Mouse (Mus musculus) gastrocnemius, postnatal 36 days (tissue): ENCODE data around the gene Cog1. TPM values are rescaled to one million over a fixed set of nuclear protein-coding genes. Genes with fewer than 3 reads are reported as not detected.

Experiments used
- DNase-seq, 2 experiments: peaks; one replicate each; pipeline ENCODE4 v3.0.0; 2022
- intact Hi-C: fragments of 180-260 bp; cut with DNase I; formaldehyde crosslinking; loops from one replicate; pipeline ENCODE4 v1.15.1; 2025
- total RNA-seq, 2 experiments: library from RNA; stranded (reverse); gene quantifications; 2 replicates each; pipeline ENCODE4 v1.2.3; 2021

Gene Cog1
- total RNA-seq, 2 experiments from 2014 or later = 18.2 to 18.9 TPM

GRCm38 (mm10) chr11:113687031-113687430 is 38.1 kb downstream of the Cog1 start:
- no peak for DNase-seq
- intact Hi-C loops = no loop called here

- intact Hi-C loops = loop anchor here (5.0 kb wide), 1 partner anchor 38 kb away; the partner anchor contains the start of gene Slc39a11
- no peak for DNase-seq
These were observed 41.5 kb downstream of the Cog1 start for GRCm38 (mm10) chr11:113690506-113690905.

- intact Hi-C loops = loop anchor here (5.0 kb wide), 1 partner anchor 39 kb away; the partner anchor contains the start of gene Slc39a11
- DNase-seq = no peak
These were observed 42.3 kb downstream of the Cog1 start for GRCm38 (mm10) chr11:113691318-113691717.

DNA sequence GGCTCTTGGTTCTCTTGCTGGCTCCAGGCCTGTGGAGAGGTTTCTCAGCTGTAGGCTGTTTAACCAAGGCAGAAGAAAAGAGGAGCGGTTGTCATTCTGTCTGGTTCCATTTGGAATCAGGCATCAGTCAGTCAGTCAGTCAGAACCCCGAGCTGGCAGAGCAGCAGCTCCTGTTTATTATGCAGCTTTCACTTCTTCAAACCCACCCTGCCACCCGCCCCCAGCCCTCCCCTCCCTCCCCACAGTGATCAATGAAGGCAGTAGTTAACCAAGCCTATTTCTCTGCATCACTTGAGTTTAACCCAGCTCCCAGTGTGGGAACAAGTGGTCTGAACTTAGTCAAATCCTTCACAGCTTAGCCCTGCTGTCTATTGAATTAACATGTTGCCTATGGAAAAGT is 42.9 kb downstream of the Cog1 start:
- intact Hi-C loops = loop anchor here (5.0 kb wide), 1 partner anchor 40 kb away; the partner anchor contains the start of gene Slc39a11
- DNase-seq = no peak

DNA sequence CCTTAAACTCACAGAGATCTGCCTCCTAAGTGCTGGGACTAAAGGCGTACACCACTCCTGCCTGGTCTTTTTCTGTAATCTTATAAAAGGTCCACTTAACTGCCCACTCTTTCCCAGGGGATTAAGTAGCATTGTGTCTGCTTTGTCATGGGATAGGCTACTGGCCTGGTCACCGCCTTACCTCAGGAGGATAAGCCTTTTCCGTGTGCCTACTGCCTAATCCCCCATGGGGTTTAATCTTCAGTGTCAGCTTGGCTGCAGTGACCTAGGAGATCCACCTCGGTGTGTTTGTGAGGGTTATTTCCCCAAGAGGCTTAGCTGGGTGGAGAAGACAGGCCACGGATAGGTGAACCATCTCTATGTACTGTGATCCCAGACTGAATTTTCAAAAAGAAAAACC is 48.6 kb downstream of the Cog1 start:
- no peak for DNase-seq

DNA sequence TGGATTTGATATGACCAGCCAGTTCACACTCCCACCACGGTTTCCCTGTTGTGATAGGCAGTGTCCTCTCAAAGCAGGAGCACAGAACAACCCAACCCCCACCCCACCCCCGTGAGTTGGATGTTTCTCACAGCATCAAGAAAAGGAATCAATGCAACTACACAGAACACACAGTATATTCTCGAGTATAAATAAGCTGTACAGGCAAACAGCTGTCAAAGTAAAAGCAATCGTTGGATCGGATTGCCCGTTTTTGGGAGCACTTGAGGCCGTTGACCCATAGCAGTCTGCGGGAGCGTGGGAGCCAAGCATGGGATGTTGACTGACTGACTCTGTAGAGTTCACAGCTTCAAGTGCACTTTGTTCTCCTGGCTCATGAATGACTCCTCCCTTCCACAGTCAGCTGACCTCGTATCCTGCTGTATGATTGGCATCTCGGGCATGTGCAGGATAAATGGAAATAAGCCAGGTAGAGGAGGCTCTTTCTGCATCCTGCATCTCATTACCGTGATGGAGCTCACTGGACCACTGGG is 49.1 kb downstream of the Cog1 start:
- intact Hi-C loops = no loop called here
- no peak for DNase-seq

More for the DNA sequence above, 48.6 kb downstream of the Cog1 start:
- intact Hi-C loops = no loop called here

DNA sequence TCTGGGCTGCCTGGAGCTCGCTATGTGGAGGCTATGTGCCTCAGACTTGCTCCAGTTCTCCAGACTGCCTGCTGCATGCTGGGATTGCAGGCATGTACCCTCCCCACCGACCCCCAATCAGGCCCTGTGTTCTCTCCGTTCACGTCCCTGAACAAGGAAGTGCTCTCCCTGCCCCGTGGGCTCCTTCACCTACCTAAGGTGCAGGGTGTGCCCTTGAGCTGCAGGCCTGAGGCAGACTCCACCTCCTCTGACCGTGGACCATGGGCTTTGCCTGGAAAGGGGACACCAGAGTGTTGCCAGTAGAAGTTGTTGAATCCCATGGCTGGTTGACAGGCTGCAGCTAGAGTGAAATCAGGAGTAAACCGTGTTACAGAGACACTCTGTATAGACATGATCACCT is 50.7 kb downstream of the Cog1 start:
- intact Hi-C loops = no loop called here
- DNase-seq = no peak

DNA sequence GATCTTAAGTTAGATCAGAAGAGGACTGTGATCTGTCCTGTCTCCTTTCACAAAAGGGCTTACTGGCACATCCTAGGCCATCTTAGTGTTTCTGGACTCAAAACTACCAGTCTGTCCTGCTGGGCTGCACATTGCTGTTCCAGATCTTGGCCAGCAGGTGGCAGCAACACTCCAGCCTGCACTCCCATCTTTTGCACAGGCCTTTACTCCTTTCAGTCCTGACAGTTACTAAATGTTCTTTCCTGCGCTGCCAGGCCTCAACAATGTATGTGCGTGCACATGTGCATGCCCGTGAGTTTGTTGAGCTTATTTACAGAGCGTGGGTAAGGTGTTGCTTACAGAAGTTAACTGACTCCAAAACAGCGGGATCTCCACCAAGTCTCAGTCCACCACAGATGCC is 54.8 kb downstream of the Cog1 start:
- intact Hi-C loops = no loop called here
- peak; percentile 48 to 77 for DNase-seq

DNA sequence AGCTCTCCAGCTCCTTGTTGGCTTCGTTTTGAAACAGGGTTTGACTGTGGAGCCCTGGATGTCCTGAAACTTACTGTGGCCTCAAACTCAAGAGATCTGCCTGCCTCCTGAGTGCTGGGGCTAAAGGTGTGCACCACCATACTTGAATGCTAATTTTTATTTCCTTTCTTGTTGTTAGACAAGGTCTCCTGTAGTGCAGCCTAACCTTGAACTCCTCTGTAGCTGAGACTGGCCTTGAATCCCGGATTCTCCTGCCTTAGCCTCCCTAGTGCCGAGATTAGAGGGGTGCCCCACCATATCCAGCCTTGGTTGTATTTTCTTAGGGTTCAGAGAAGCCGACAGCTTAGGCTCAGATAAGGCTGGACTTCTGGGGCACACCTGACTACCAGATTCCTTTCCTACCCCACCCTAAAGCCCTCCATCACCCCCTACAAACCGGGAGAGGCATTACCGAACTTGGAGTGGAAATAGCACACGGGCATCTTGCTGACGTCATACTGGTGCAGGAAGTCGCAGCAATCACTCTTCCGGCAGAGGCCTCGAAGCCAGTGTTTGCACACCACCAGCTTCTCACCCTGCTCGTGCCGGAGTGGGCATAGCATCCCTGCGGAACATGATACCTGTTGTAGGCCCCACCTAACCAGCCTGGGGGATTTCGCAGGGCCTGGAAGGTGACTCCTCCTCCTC is 57.1 kb downstream of the Cog1 start:
- no peak for DNase-seq
- intact Hi-C loops = no loop called here

- intact Hi-C loops = no loop called here
- DNase-seq = no peak
These were observed 59.8 kb downstream of the Cog1 start for GRCm38 (mm10) chr11:113708629-113709213.

- intact Hi-C loops = no loop called here
- DNase-seq = no peak
These were observed 60.3 kb downstream of the Cog1 start for GRCm38 (mm10) chr11:113709272-113709671.

DNA sequence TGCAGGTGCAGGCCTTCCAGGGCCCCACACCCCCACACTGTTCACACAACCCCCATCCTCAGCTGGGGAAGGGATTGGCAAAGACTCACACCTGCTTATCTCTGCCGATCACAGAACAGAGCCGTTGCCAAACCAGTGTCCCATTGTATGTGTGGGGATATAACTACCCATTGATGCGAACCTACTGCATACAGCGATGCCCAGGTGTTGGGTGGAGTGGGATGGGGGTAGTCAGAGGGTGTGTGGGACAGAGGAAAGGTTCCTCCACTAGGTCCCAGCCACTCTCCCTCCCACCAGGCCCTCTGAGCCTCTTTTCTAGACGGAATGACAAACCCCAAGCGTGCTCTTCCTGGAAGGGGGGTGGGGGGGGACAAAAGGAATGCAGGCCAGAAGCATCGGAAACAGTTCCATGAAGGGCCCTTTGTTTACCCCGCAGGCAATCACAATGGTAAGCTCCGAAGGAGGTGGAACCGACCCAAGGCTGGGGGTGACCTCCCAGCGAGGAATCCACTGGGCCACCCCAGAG is 60.8 kb downstream of the Cog1 start, which contains the start of gene Cpsf4l:
Gene Cpsf4l (minus strand): TSS at position 287 of the 526 bp plus-strand sequence.
- no peak for DNase-seq
- intact Hi-C loops = no loop called here

- intact Hi-C loops = no loop called here
- no peak for DNase-seq
These were observed 61.3 kb downstream of the Cog1 start for GRCm38 (mm10) chr11:113710257-113710777.

GRCm38 (mm10) chr11:113711061-113711460 is 62.1 kb downstream of the Cog1 start:
- intact Hi-C loops = no loop called here

DNA sequence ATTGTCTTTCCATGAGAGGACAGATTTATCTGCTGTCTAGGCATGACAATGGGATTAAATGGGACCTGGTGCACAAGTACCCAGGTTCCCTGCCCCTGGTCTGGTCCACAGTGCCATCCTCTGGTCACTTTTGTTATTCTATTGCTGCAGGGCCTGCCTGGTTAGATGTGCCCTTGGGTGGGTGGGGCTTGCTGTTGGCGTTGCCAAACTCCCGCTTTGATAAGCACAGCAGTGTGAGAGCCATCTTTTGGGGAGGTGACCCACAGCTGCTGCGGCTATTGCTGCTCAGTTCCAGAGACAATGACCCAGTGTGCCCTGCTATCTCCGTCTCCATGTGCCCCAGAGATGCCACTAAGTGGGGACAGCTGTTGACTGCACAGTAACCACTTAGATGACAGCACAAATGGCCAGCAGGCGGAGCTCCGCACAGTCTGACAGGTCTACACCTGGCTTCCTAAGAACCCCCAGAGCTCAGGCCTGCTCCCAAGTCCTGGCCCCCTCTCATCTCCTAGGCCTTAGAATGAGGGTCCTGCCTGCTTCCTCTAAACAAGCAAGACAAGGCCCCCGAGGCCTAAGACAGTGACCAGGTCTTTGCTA is 66.2 kb downstream of the Cog1 start:
- intact Hi-C loops = no loop called here
- DNase-seq = no peak

More at GRCm38 (mm10) chr11:113711061-113711460, 62.1 kb downstream of the Cog1 start:
- DNase-seq = no peak

GRCm38 (mm10) chr11:113716132-113716531 is 67.2 kb downstream of the Cog1 start:
- intact Hi-C loops = no loop called here
- DNase-seq = no peak

Other genes with a start within 250 kb of the Cog1 start
- not detected for gene Sstr2, start 29.8 kb upstream of the Cog1 start, total RNA-seq
- gene Slc39a11, start 910 bp downstream of the Cog1 start, total RNA-seq = 1 to 10 TPM; 2.4 to 2.8 TPM
- gene Fam104a, start 35.0 kb downstream of the Cog1 start, total RNA-seq = 10 to 100 TPM; 26.7 to 27.6 TPM
- 1 to 10 TPM; 3.4 to 3.8 TPM for gene D11Wsu47e, start 35.2 kb downstream of the Cog1 start, total RNA-seq
- gene Cpsf4l, start 60.8 kb downstream of the Cog1 start, total RNA-seq = not detected
- 1 to 10 TPM; 4.9 to 6.8 TPM for gene Cdc42ep4, start 102.7 kb downstream of the Cog1 start, total RNA-seq